Mouse (Mus musculus) embryonic stem cell, embryonic (primary cell): ENCODE data around the gene Prrx2.

ENCODE experiments used
- CTCF ChIA-PET, 4 experiments: fragments of 300-600 bp in 2 of 4; fragments of 350-600 bp in 2 of 4; sonication (Branson Sonifier 250); formaldehyde crosslinking; loops; one replicate each; lab custom pipeline; 2022; ENCODE audit warnings: inconsistent platforms in 2 of 4; lab: Charles Lee
- POLR2A ChIA-PET, 4 experiments: fragments of 300-600 bp in 2 of 4; fragments of 350-600 bp in 2 of 4; sonication (Branson Sonifier 250); formaldehyde crosslinking; loops; one replicate each; lab custom pipeline; 2022; ENCODE audit warnings: antibody characterized with exemption in 4 of 4, inconsistent platforms in 1 of 4; lab: Charles Lee

Gene Prrx2

DNA sequence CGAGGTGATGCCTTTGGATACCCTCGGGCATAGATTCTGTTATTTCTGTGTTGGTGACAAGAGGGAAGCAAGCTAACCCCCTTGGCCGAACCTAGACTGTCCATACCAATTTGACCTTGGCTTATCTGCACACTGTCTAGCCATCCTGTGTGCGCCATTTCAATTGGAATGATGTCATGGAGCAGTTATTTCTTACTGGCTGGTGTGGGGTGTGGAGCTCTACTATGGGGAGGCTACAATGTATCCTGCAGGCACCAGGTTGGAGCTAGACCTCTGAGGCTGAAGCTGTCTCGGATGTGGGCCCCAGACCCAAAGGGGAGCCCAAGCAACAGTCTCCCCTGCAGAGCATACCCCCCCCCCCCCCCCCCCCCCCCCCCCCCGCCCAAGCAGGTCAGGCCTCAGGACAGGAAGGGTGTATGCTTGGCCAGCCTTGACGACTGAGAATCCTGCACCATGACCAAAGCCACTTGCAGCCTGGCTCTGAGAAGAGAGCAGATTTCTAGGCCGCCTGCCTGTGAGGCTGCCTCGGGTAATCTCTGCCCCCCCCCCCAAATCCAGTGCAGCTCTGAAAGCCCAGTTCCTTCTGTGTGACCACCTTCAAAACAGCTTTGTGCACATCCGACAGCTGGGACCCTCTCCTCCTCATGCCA, at the start of gene Prrx2:
TSS of gene Prrx2 (plus strand) at position 600 of the 650 bp plus-strand sequence.
- CTCF ChIA-PET: interaction anchor here (0.6 to 1.4 kb wide), 10 partner anchors 9 to 393 kb away, joined by 3 to 11 read pairs (median 4); partner anchors contain the start of gene Cstad (in 1 of the 4)
- POLR2A ChIA-PET: interaction anchor here in 3 of 4 experiments (0.6 to 1.8 kb wide), 10 partner anchors 13 to 117 kb away, joined by 3 to 6 read pairs (median 3); partner anchors contain the start of gene Ntmt1 (in 2 of the 3)

DNA sequence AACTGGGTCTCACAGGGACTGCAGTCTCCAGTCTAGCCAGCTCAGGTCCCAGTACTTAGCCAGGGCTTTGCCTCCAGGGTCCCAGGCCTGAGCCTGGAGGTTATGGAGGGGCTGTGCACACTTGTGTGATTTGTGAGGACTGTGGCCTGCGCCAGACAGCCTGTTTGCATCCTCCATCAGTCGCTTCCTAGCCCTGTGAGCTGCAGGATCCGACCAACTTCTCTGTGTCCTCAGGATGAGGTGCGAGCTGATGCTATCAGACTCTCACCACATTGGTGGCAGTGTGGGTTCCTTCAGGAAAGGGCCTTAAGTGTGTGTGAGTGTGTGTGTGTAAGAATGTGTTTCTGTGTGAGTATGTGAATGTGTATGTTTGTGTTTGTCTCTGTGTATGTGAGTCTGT, 47.3 kb upstream of the Prrx2 start:
- CTCF ChIA-PET: no interaction called here
- POLR2A ChIA-PET: interaction anchor here in 1 of 4 experiments (1.0 kb wide), 1 partner anchor 347 kb away, joined by 3 read pairs; no protein-coding TSS in a partner anchor

DNA sequence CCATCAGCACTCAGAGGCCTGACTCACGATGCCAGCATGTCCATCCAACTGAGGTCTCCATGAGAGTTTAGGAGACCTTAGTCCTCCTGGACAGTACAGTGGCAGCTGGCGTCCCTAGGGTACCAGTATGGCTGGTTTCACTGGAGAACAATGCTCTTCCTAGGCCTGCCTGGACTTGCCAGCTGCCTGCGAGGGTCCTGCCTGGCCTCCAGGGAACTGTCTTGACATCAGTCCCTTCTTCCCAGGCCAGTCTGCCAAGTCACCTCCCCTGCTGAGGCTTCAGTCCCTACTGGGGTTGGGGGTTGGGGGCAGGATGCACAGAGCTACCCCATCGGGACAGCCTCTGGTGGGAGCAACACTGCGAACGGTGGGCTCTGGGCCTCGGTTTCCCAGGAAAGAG, 42.7 kb upstream of the Prrx2 start:
- CTCF ChIA-PET: interaction anchor here (0.5 to 6.6 kb wide), 18 partner anchors 9 to 359 kb away, joined by 3 to 64 read pairs (median 4); partner anchors contain the start of gene Ier5l (in 2 of the 4)

DNA sequence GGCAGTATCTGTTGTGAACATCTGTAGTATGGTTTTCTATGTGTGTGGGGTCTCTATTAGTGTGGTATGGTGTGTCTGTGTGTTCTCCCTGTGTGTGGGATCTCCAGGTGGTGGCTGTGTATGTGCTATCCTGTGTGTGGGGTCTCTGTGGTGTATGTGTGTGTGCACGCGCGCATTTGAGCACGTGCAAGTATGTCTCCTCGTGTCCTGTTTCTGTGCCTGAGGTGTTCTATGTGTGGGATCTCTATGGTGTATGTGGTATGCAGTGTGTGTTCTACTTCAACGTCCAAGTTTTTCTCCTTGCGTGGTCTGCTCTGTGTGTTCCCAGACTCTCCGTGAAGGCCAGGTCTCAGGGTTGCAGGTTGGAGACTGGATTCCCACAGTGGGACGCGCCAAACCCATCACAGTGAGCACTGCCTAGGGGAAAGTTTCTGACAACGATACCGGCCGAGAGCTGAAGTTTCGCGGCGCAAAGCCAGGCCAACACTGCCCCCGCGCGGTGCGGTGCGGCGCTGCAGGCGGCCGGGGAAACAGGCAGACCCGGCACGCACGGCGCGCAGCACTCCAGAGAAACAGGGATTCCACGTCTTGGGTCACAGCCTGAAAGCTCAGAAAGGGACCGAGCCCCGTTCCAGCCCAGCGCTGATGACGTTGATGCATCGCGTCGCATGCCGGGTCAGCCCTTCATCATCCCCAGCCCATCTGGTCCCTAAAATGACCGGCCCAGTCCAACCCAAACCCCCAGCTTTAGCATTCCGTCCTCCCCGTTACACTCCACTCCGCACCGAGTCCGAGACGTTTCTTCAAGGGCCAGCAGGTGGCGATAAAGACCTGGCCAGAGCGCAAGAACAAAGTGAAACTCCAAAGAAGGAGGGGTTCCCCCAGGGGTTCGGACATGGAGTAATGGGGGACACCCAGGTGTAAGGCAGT, 40.3 kb upstream of the Prrx2 start:
- ChIA-PET CTCF (interaction anchor here (0.5 to 6.6 kb wide), 147 partner anchors 8 to 858 kb away, joined by 3 to 64 read pairs (median 4); partner anchors contain the start of genes Ntmt1 (in 3 of the 4), Ier5l (in 2 of the 4), Ptges (in 2 of the 4) and 1700001O22Rik (in 1 of the 4)), POLR2A (interaction anchor here (0.6 to 9.3 kb wide), 39 partner anchors 8 to 358 kb away, joined by 3 to 90 read pairs (median 4); partner anchors contain the start of genes Ier5l (in 3 of the 4), Ntmt1 (in 2 of the 4), 1700001O22Rik (in 1 of the 4) and Fnbp1 (in 1 of the 4))

More for the DNA sequence above, 42.7 kb upstream of the Prrx2 start:
- POLR2A ChIA-PET: interaction anchor here (0.6 to 9.3 kb wide), 29 partner anchors 8 to 356 kb away, joined by 3 to 90 read pairs (median 4); partner anchors contain the start of genes Ier5l (in 3 of the 4), Ntmt1 (in 3 of the 4), 1700001O22Rik (in 1 of the 4) and Cstad (in 1 of the 4)

DNA sequence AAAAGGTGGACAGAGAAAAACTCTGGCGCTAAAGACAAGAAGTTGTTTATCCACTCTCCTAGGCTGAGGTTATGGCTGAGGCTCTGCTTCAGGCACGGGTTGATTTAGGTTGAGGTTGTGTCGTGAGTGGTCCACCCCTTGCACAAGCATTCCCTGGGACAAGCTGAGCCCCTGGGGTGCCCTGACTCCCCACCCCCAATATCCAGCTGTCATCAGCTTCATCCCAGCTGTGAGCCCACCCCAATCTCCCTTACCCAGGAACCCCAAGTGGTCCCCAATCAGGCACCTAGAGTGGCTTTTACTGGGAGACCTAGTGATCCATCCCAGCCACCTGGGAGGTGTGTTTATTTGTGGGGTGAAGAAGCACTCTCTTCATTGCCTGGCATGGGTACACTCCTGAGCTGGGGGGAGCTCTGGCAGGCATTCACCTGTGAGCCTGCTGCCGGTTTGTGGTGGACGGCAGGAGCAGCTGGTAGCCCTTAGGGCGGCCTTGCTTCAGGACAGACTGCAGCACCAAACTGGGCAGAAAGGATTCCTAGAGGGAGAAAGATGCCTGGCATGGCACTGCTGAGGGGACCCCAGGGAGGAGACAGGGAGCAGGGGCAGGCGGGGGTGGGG, 39.4 kb upstream of the Prrx2 start:
- ChIA-PET POLR2A (interaction anchor here in 3 of 4 experiments (0.6 to 9.3 kb wide), 26 partner anchors 10 to 359 kb away, joined by 3 to 90 read pairs (median 4); partner anchors contain the start of genes Ier5l (in 3 of the 3), Ntmt1 (in 2 of the 3), 1700001O22Rik (in 1 of the 3) and Fnbp1 (in 1 of the 3)), CTCF (interaction anchor here (0.6 to 6.6 kb wide), 105 partner anchors 11 to 375 kb away, joined by 3 to 64 read pairs (median 5); partner anchors contain the start of genes Ier5l (in 2 of the 4), Ntmt1 (in 2 of the 4), Prrx2 (in 2 of the 4) and Ptges (in 2 of the 4))

DNA sequence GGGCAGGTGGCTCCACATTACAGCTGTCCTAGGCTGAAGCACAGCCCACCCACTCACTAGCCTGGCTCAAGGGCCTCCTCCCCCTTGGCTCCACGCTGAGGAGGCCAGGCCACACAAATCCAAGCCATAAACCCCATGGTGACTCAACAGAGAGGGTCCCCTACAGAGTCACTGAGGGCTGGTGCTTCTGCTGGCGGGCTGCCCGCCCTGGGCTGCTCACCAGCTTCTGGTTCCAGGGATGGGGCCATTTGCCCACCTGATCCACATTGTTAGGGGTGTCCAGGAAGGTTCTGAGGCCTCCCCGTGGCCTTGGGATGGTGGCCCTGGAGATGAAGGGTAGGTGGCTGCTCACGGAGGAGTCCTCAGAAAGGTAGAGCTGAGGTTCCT, 38.9 kb upstream of the Prrx2 start:
- ChIA-PET CTCF (interaction anchor here (0.6 to 3.4 kb wide), 19 partner anchors 11 to 360 kb away, joined by 3 to 38 read pairs (median 4); partner anchors contain the start of genes Ntmt1 (in 1 of the 4), Prrx2 (in 1 of the 4) and Tor1b (in 1 of the 4)), POLR2A (interaction anchor here in 2 of 4 experiments (0.8 to 9.3 kb wide), 9 partner anchors 9 to 344 kb away, joined by 3 to 90 read pairs (median 10); partner anchors contain the start of genes Ntmt1 (in 2 of the 2), 1700001O22Rik (in 1 of the 2) and Ier5l (in 1 of the 2))

DNA sequence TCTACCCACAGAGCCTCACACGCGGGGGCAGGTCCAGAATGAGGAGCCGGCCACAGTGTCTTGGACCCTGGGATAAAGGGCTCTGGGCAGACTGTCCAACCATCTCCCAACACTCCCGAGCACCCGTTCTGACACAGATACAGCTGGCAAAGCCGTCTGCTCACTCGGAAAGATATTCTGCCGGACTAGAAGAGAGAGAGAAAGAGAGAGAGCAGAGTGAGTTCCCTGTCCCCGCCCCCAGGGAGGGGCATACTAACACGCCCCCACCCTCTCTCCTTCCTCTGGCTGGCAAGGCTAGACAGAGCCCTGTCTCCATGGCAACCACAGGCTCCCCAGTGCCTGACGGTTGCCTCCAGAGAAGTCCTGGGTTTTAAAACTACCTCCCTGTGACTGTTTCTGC, 38.4 kb upstream of the Prrx2 start:
- CTCF ChIA-PET: interaction anchor here (0.6 to 3.4 kb wide), 14 partner anchors 13 to 361 kb away, joined by 3 to 38 read pairs (median 4); partner anchors contain the start of gene Prrx2 (in 1 of the 4)

DNA sequence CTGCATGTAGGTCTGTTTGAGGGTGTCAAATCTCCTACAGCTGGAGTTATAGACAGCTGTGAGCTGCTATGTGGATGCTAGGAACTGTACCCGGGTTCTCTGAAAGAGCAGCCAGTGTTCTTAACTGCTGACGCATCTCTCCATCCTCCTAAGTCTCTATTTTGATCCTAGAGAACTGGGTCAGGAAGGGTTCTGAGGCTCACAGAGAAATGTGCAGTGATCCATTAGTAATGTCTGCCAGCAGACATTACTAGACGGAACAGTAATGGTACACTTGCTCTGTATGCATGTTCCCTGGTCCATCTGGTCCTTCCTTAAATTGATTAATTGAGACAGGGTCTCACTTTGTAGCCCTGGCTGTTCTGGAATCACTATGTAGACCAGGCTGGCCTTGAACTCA, 35.3 kb upstream of the Prrx2 start:
- ChIA-PET CTCF (no interaction called here), POLR2A (interaction anchor here in 2 of 4 experiments (0.7 to 15.1 kb wide), 7 partner anchors 12 to 326 kb away, joined by 3 to 251 read pairs (median 7); partner anchors contain the start of genes Asb6 (in 2 of the 2) and Ier5l (in 1 of the 2))

More for the DNA sequence above, 38.4 kb upstream of the Prrx2 start:
- POLR2A ChIA-PET: interaction anchor here in 2 of 4 experiments (1.0 to 9.3 kb wide), 5 partner anchors 9 to 324 kb away, joined by 3 to 90 read pairs (median 10); partner anchors contain the start of genes Ntmt1 (in 2 of the 2), 1700001O22Rik (in 1 of the 2) and Ier5l (in 1 of the 2)

DNA sequence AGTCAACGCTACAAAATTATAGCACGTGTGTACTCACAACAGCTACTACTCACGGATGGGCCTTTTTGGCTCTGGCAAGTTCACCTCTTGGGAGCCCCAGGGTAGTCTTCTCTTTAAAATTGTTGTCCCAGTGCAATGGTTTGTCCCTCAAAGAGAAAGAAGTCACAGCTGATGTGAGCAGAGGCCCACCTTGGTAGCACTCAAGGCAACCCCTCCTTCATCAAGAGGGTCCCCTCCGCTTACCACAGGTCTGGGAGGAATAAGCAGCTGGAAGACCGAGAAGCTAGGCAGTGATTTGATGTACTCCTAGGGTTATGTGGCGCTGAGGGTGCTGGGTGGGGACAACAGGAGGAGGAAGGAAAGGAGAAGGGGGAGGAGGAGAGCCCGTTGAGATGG, 34.1 kb upstream of the Prrx2 start:
- ChIA-PET CTCF (interaction anchor here in 3 of 4 experiments (0.6 to 1.8 kb wide), 7 partner anchors 9 to 360 kb away, joined by 3 to 7 read pairs (median 4); no protein-coding TSS in a partner anchor), POLR2A (interaction anchor here in 2 of 4 experiments (0.6 to 15.1 kb wide), 22 partner anchors 8 to 436 kb away, joined by 3 to 251 read pairs (median 5); partner anchors contain the start of genes Asb6 (in 2 of the 2), Ier5l (in 2 of the 2), Miga2 (in 1 of the 2) and Tor1b (in 1 of the 2))

DNA sequence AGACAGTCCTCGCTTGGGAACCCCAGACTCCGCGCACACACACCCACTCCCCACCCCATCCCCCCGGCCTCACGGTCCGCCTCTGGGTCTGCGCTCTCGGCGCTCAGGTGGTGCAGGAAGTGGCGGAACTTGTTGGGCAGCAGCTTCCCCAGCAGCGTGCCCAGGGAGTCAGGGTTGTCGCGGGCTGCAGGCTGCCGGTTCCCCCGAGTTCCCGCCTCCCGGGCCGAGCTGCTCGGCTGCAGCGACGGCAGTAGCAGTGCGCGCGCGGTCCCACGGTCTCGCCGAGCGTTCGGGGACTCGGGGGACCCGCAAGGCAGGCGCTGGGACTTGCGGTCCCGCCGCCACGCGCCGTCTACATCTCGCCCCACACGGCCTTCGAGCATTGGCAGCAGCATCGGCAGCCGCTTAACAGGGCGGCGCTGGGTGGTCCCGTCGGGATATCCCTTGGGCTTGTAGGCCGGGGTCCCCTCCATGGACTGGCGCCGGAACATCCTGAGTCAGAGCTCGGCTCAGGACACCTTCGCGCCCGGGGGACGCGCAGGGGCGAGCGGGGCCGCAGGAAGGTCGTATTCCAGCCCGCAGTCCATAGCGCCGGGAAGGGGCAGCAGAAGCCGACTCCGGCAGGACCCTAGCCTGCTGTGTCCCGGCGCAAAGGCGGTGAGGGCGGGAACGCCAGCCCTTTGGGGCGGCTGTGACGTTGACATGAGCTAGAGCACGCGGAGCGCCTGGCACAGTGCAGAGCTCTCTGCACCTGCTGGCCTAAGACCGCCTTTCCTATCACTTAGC, 33.5 kb upstream of the Prrx2 start:
- ChIA-PET CTCF (interaction anchor here (0.6 to 1.8 kb wide), 8 partner anchors 9 to 360 kb away, joined by 3 to 7 read pairs (median 4); no protein-coding TSS in a partner anchor), POLR2A (interaction anchor here (0.6 to 15.1 kb wide), 30 partner anchors 8 to 630 kb away, joined by 3 to 251 read pairs (median 4); partner anchors contain the start of genes Asb6 (in 2 of the 4), Ier5l (in 2 of the 4), Endog (in 1 of the 4) and Gpr107 (in 1 of the 4))

DNA sequence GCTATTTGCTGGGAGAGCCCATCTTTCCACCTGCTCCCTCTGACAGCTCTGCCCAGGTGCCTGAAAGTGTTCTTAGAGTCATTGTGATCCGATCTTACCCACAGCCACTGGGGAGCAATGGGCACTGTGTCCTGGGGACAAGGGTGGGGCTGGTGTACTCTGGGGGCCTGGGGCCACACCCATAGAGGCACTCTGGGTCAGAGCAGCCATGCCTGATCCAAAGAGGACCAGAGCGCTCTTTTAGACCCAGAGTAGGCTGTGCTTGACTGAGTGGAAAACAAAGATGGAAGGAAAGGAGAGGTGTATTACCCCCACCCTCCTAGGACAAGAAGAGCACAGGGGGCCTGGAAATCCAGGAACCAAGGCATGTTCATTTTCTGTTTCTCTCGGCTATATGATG, 31.2 kb upstream of the Prrx2 start, which contains the start of gene 1700001O22Rik:
TSS of gene 1700001O22Rik (minus strand) at position 58 of the 400 bp plus-strand sequence.
- ChIA-PET POLR2A (interaction anchor here in 2 of 4 experiments (0.7 to 15.1 kb wide), 5 partner anchors 10 to 330 kb away, joined by 3 to 251 read pairs (median 67); partner anchors contain the start of genes Asb6 (in 2 of the 2) and Ier5l (in 1 of the 2)), CTCF (interaction anchor here in 2 of 4 experiments (0.6 to 1.0 kb wide), 2 partner anchors 9 to 26 kb away, joined by 3 to 4 read pairs; no protein-coding TSS in a partner anchor)

DNA sequence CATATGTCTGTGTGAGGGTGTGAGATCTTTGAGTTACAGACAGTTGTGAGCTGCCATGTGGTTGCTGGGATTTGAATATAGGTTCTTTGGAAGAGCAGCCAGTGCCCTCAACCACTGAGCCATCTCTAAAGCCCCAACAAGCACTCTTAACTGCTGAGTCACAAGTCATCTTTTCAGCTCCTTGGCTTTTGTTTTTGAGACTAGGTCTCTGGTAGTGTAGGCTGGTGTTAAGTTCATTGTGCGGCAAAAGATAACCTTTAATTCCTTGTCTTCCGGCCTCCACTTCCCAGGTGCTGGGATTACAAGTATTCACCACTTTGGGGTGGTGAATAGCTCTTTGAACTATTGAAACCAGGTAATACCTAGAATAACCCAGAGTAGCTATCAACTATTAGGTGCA, 28.8 kb upstream of the Prrx2 start:
- ChIA-PET POLR2A (interaction anchor here (0.6 to 15.1 kb wide), 35 partner anchors 11 to 1978 kb away, joined by 3 to 251 read pairs (median 5); partner anchors contain the start of genes Ier5l (in 3 of the 4), Asb6 (in 2 of the 4), Cfap157 (in 1 of the 4) and Ptges (in 1 of the 4)), CTCF (interaction anchor here (0.5 to 4.0 kb wide), 14 partner anchors 11 to 836 kb away, joined by 3 to 28 read pairs (median 6); partner anchors contain the start of gene Asb6 (in 1 of the 4))

DNA sequence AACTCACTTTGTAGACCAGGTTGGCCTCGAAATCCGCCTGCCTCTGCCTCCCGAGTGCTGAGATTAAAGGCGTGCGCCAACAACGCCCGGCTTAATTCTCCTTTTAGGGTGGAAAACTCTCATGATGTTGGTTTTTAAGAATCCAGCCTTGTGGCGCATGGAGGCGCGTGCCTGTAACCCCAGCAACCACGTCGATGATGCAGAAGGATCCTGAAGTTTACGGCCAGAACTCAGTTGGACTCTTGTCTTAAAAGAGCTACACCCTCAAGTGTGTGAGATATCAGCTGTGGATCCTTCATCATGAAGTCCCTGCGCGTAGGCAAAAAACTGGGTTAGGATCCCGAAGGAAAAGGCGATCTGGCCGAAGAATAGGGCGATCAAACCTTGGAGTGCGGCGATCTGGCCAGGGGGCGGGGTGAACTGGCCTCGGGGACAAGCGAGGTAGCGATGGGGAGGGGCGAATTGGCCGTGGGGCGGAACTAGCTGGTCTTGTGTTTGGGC, 27.6 kb upstream of the Prrx2 start:
- POLR2A ChIA-PET: interaction anchor here (0.6 to 15.1 kb wide), 128 partner anchors 8 to 760 kb away, joined by 3 to 251 read pairs (median 4); partner anchors contain the start of genes Crat (in 3 of the 4), Ier5l (in 3 of the 4), Ptpa (in 3 of the 4) and Asb6 (in 2 of the 4)
- CTCF ChIA-PET: interaction anchor here in 3 of 4 experiments (0.5 to 4.0 kb wide), 33 partner anchors 9 to 859 kb away, joined by 3 to 28 read pairs (median 4); partner anchors contain the start of genes Ptges (in 2 of the 3), Asb6 (in 1 of the 3) and Ier5l (in 1 of the 3)

DNA sequence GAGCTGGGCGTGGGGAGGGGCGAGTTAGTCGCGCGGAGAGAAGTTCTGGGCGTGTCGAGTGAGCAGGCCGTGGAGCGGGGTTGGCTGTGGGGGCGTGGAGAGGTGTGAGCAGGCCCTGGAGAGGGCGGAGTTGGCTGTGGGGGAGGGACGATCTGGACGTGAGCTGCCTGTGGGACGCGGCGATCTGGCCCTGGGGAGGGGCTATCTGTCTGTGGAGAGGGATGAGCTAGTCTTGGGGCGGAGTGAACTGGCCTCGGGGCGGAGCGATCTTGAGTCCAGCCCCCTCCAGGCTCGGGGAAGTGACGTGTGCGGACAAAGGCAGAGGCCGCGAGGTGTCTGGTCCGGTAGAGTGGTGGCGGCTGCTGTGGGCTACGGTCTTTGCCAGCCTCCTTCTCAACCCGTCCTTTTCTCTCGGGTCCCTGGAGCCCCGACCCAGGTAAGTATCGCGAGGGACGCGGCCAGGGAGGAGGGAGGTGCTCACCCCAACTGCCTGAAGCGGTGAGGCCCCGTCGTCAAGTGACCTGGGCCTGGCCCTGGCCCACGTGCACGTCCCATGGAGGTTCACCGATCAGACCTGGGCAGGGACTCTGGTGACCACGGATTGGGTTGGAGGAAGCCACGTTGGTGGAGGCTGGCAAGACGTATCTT, 27.0 kb upstream of the Prrx2 start, which contains the start of gene Ntmt1:
TSS of gene Ntmt1 (plus strand) at position 179 of the 648 bp plus-strand sequence.
- CTCF ChIA-PET: interaction anchor here (0.5 to 4.0 kb wide), 33 partner anchors 8 to 859 kb away, joined by 3 to 28 read pairs (median 5); partner anchors contain the start of genes Ptges (in 2 of the 4), Asb6 (in 1 of the 4) and Ier5l (in 1 of the 4)
- POLR2A ChIA-PET: interaction anchor here (0.6 to 15.1 kb wide), 124 partner anchors 9 to 761 kb away, joined by 3 to 251 read pairs (median 4); partner anchors contain the start of genes Crat (in 3 of the 4), Ier5l (in 3 of the 4), Ptpa (in 3 of the 4) and Asb6 (in 2 of the 4)
